Mouse (Mus musculus): ENCODE measurements around the gene Rspry1. TPM values are rescaled to one million over a fixed set of nuclear protein-coding genes. Genes with fewer than 3 reads are reported as not detected.
A peak's percentile ranks its signal among the peaks of the same experiment; 100 is the strongest.

The Rspry1 gene
- polyA plus RNA-seq, 1 experiment from 2014 or later = 25.9 TPM

GRCm38 (mm10) chr8:94571896-94572295 is 29.8 kb upstream of the Rspry1 start:
- no peak for TF ChIP-seq CTCF (IDR thresholded peaks at IDR 0.05)
- CTCF ChIA-PET = interaction anchor here (2.1 to 3.1 kb wide), 2 partner anchors 12 to 38 kb away, joined by 8 to 10 read pairs; partner anchors contain the start of gene Cpne2
- ATAC-seq (peak; percentile 40), DNase-seq (ENCODE audit: low read depth, low spot score) (no peak)
- POLR2A ChIA-PET = interaction anchor here (1.7 kb wide), 1 partner anchor 40 kb away, joined by 7 read pairs; no protein-coding TSS in a partner anchor
- no peaks in the 10 kb centered on the region for H3K27me3 ChIP-seq
- in situ Hi-C loops (cut with MboI; ENCODE audit: low pct_unique_long_range_greater_than_20kb) = no loop called here

GRCm38 (mm10) chr8:94574159-94574907 is 27.4 kb upstream of the Rspry1 start:
- ATAC-seq (no peak), DNase-seq (ENCODE audit: low read depth, low spot score) (no peak)
- ChIA-PET CTCF (interaction anchor here (1.2 to 3.1 kb wide), 4 partner anchors 10 to 82 kb away, joined by 3 to 10 read pairs (median 6); partner anchors contain the start of gene Cpne2), POLR2A (interaction anchor here (0.7 kb wide), 1 partner anchor 48 kb away, joined by 3 read pairs; no protein-coding TSS in a partner anchor)
- H3K27me3 ChIP-seq = no peaks in the 10 kb centered on the region
- TF ChIP-seq CTCF (IDR thresholded peaks at IDR 0.05) = no peak
- in situ Hi-C loops (cut with MboI; ENCODE audit: low pct_unique_long_range_greater_than_20kb) = no loop called here

- DNase-seq (ENCODE audit: low read depth, low spot score) (no peak), ATAC-seq (no peak)
- in situ Hi-C loops (cut with MboI; ENCODE audit: low pct_unique_long_range_greater_than_20kb) = no loop called here
- H3K27me3 ChIP-seq = no peaks in the 10 kb centered on the region
- ChIA-PET POLR2A (no interaction called here), CTCF (interaction anchor here (1.2 to 1.7 kb wide), 3 partner anchors 19 to 82 kb away, joined by 3 to 7 read pairs (median 6); partner anchors contain the start of gene Cpne2)
- no peak for TF ChIP-seq CTCF (IDR thresholded peaks at IDR 0.05)
Observed at GRCm38 (mm10) chr8:94575148-94575547, 26.6 kb upstream of the Rspry1 start.

GRCm38 (mm10) chr8:94581820-94582483 is 19.8 kb upstream of the Rspry1 start:
- ChIA-PET CTCF (interaction anchor here (1.1 to 4.9 kb wide), 2 partner anchors 12 to 89 kb away, joined by 3 to 31 read pairs; no protein-coding TSS in a partner anchor), POLR2A (no interaction called here)
- TF ChIP-seq CTCF (IDR thresholded peaks at IDR 0.05) = no peak
- DNase-seq (ENCODE audit: low read depth, low spot score) (no peak), ATAC-seq (no peak)
- no peaks in the 10 kb centered on the region for H3K27me3 ChIP-seq
- in situ Hi-C loops (cut with MboI; ENCODE audit: low pct_unique_long_range_greater_than_20kb) = loop anchor here (5.0 to 10.0 kb wide), 2 partner anchors 55 to 87 kb away; no protein-coding TSS in a partner anchor

DNA sequence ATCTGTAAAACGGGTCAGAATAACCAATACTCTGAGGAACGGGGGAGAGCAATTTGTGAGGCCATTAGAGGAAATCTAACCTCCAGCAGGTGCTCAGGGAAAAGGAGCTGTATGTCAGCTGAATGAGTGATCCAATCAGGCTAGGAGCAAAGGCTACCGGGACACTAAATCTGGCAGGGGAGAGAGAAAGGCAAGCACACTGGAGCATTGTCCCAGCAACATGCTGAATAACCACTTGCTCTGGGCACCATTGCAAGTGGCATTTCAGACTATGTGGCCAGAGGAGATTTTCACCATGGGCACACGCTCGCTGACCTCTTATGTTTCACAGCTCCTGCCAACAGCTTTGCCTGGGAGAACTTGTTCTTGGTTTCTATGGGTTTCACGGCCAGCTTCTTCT is 19.2 kb upstream of the Rspry1 start:
- ATAC-seq (no peak), DNase-seq (ENCODE audit: low read depth, low spot score) (no peak)
- in situ Hi-C loops (cut with MboI; ENCODE audit: low pct_unique_long_range_greater_than_20kb) = loop anchor here (5.0 to 10.0 kb wide), 2 partner anchors 55 to 88 kb away; no protein-coding TSS in a partner anchor
- TF ChIP-seq CTCF (IDR thresholded peaks at IDR 0.05) = no peak
- ChIA-PET POLR2A (interaction anchor here (1.1 kb wide), 1 partner anchor 65 kb away, joined by 4 read pairs; no protein-coding TSS in a partner anchor), CTCF (interaction anchor here (1.1 to 4.9 kb wide), 2 partner anchors 12 to 90 kb away, joined by 3 to 31 read pairs; no protein-coding TSS in a partner anchor)
- no peaks in the 10 kb centered on the region for H3K27me3 ChIP-seq

- in situ Hi-C loops (cut with MboI; ENCODE audit: low pct_unique_long_range_greater_than_20kb) = loop anchor here (5.0 to 10.0 kb wide), 2 partner anchors 57 to 90 kb away; no protein-coding TSS in a partner anchor
- TF ChIP-seq CTCF (IDR thresholded peaks at IDR 0.05) = peak; percentile 89
- CTCF ChIA-PET = interaction anchor here (0.6 to 4.9 kb wide), 16 partner anchors 8 to 102 kb away, joined by 3 to 31 read pairs (median 4); partner anchors contain the start of genes Cpne2, Fam192a and Rspry1
Observed at GRCm38 (mm10) chr8:94584238-94584817, 17.4 kb upstream of the Rspry1 start.

GRCm38 (mm10) chr8:94591691-94592090 is 10.0 kb upstream of the Rspry1 start:
- in situ Hi-C loops (cut with MboI; ENCODE audit: low pct_unique_long_range_greater_than_20kb) = loop anchor here (5.0 kb wide), 1 partner anchor 96 kb away; no protein-coding TSS in a partner anchor
- ChIA-PET POLR2A (no interaction called here), CTCF (interaction anchor here (2.1 kb wide), 1 partner anchor 99 kb away, joined by 6 read pairs; no protein-coding TSS in a partner anchor)
- TF ChIP-seq CTCF (IDR thresholded peaks at IDR 0.05) = no peak
- DNase-seq (ENCODE audit: low read depth, low spot score) (no peak), ATAC-seq (no peak)
- H3K27me3 ChIP-seq = no peaks in the 10 kb centered on the region

More at GRCm38 (mm10) chr8:94584238-94584817, 17.4 kb upstream of the Rspry1 start:
- no peaks in the 10 kb centered on the region for H3K27me3 ChIP-seq
- DNase-seq (ENCODE audit: low read depth, low spot score) = no peak
- peak; percentile 65 for ATAC-seq
- POLR2A ChIA-PET = interaction anchor here (1.0 to 1.1 kb wide), 2 partner anchors 16 to 92 kb away, joined by 4 to 6 read pairs; no protein-coding TSS in a partner anchor

GRCm38 (mm10) chr8:94594211-94594610 is 7.5 kb upstream of the Rspry1 start:
- no peaks in the 10 kb centered on the region for H3K27me3 ChIP-seq
- no peak for DNase-seq (ENCODE audit: low read depth, low spot score)
- TF ChIP-seq CTCF (IDR thresholded peaks at IDR 0.05) = no peak
- in situ Hi-C loops (cut with MboI; ENCODE audit: low pct_unique_long_range_greater_than_20kb) = loop anchor here (5.0 kb wide), 1 partner anchor 93 kb away; no protein-coding TSS in a partner anchor
- ChIA-PET POLR2A (no interaction called here), CTCF (interaction anchor here (0.8 to 2.2 kb wide), 6 partner anchors 9 to 208 kb away, joined by 3 to 8 read pairs (median 3); no protein-coding TSS in a partner anchor)
- peak; percentile 57 for ATAC-seq

- POLR2A ChIA-PET = interaction anchor here (1.0 kb wide), 1 partner anchor 17 kb away, joined by 6 read pairs; no protein-coding TSS in a partner anchor
- ATAC-seq (no peak), DNase-seq (ENCODE audit: low read depth, low spot score) (no peak)
- no peak for TF ChIP-seq CTCF (IDR thresholded peaks at IDR 0.05)
- H3K27me3 ChIP-seq = no peaks in the 10 kb centered on the region
- CTCF ChIA-PET = interaction anchor here (0.8 to 3.2 kb wide), 5 partner anchors 11 to 108 kb away, joined by 3 to 16 read pairs (median 7); no protein-coding TSS in a partner anchor
- in situ Hi-C loops (cut with MboI; ENCODE audit: low pct_unique_long_range_greater_than_20kb) = loop anchor here (10.0 kb wide), 1 partner anchor 204 kb away; no protein-coding TSS in a partner anchor
Observed at GRCm38 (mm10) chr8:94600478-94600877, 1.3 kb upstream of the Rspry1 start.

All from Patski (cell line).